Mouse (Mus musculus): ENCODE results near the gene Dek. TPM values are rescaled to one million over a fixed set of nuclear protein-coding genes. Genes with fewer than 3 reads are reported as not detected.

Gene Dek
- total RNA-seq, 2 experiments from 2014 or later, result 27.1 to 36.0 TPM

DNA sequence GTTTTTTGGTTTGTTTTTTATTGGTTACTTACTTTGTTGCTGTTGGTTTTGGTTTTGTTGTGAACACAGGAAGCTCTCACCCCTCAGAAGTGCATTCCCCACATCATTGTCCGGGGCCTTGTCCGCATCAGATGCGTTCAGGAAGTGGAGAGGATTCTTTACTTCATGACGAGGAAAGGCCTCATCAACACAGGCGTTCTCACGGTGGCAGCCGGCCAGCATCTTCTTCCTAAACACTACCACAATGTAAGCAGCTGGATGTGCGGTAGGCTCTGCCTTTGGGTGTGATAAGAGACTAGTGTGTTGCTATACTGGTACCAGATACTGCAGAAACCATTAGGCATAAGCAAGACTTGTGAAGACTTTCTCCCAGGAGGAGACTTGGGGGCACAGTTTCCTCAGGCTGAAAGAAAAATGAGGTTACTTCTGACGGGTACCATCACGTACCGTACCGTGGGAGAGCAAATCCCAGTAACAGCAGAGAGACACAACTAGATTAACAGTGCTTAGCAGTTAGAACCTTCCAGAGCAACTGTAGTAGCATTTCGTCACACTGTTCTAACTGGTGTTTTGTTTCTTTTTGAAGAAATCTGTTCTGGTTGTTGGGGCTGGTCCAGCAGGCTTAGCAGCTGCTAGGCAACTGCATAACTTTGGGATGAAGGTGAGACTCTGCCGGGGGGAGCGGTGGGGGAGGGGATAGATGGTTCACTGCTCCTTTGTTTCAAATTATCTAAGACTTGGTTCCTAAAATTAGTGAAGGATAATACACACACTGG, 41.8 kb downstream of the Dek start:
- DNase-seq, result no peak
- intact Hi-C loops (cut with DNase I), result no loop called here

DNA sequence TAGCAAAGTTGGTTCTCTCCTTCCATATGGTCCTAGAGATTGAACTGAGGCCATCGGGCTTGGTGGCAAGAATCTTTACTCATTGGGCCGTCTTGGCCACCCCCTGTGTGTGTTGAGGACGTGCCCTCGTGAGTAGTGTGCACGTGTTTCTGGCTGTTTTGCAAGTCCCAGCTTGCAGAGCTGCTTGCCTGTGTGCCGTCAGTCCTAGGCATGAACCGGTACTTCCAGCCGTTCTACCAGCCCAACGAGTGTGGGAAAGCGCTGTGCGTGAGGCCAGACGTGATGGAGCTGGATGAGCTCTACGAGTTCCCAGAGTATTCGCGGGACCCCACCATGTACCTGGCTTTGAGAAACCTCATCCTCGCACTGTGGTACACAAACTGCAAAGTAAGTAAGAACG, 43.2 kb downstream of the Dek start:
- no peak for DNase-seq
- intact Hi-C loops (cut with DNase I), result no loop called here

DNA sequence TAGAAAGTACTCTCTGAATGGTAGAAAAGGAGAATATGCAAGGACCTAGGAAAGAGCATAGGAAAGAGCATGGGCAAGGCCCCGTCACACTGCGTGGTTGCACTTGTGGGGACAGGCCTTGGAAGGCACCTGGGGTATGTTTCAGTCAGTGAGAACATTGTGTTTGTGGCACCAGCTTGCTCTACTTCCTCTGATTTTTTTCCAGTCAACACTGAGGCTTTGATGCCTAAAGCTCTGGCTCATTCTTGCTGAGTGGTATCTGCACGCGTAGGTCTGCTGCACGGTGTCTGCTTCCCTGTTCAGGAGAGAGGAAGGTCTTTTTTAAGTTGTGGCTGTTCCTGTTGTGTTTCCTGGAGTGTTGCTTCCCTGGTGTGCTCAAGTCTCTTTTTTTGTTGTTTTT, 49.2 kb downstream of the Dek start:
- intact Hi-C loops (cut with DNase I), result no loop called here
- DNase-seq, result no peak

GRCm38 (mm10) chr13:47056126-47056525, 49.9 kb downstream of the Dek start:
- no peak for DNase-seq
- intact Hi-C loops (cut with DNase I), result no loop called here

GRCm38 (mm10) chr13:47053971-47054370, 52.0 kb downstream of the Dek start:
- intact Hi-C loops (cut with DNase I), result no loop called here
- no peak for DNase-seq

GRCm38 (mm10) chr13:47050009-47050408, 56.0 kb downstream of the Dek start:
- intact Hi-C loops (cut with DNase I), result no loop called here

GRCm38 (mm10) chr13:47047996-47048395, 58.0 kb downstream of the Dek start:
- intact Hi-C loops (cut with DNase I), result no loop called here
- DNase-seq, result peak in 1 of 2 experiments; percentile 9

More at GRCm38 (mm10) chr13:47050009-47050408, 56.0 kb downstream of the Dek start:
- no peak for DNase-seq

DNA sequence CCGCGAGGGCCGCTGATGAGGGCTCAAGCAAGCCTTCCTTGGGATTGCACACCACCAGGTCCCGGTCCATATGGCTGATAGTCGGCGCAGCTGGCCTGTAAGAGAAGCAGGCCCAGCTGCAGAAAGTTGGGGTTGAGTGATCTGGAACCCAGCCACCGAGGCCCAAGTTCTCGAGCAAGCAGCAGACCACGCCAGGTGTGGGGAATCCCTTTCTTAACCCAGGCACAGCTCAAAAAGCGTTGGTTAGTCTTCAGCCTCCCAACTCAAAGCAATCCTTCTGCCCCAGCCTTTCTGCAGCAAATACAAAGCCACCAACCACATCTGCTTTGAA, 61.4 kb downstream of the Dek start, which contains the start of gene Tpmt:
Gene Tpmt (minus strand): TSS at position 121 of the 331 bp plus-strand sequence.
- DNase-seq, result no peak
- intact Hi-C loops (cut with DNase I), result no loop called here

- no peak for DNase-seq
- intact Hi-C loops (cut with DNase I), result no loop called here
Measured at GRCm38 (mm10) chr13:47043833-47044616, 62.0 kb downstream of the Dek start.

DNA sequence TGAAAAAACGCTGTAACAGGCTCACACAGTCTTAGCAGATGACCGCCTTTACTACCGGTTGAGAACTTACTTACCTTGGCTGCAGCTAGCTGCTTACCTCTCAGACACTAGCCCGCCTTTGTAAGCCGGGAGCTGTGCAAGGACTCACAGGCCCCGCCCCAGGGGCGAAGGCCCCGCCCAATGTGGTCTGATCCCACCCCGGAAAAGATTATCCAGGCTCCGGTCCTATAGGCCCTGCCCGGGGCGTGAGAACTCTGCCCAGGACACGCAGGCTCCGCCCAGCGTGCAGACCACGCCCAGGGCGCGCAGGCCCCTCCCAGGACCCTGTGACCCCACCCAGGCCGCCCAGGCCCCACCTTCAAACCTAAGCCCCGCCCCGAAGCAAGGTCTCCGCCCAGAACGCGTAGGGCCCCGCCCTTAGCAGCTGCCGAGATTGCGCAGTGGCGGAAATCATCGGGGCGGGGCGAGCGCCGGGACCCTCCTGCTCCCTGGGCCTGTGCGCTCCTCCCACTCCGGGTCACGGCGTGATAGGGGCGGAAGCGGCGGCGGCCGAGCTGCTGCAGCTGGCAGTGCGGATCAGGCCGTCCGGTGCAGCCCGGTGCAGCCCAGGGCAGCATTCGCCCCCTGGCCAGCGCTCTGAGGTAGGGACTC, 62.8 kb downstream of the Dek start, which contains the start of gene Kdm1b:
Gene Kdm1b (plus strand): TSS at position 470 of the 651 bp plus-strand sequence.
- peak; percentile 97 to 99 for DNase-seq
- intact Hi-C loops (cut with DNase I), result no loop called here

DNA sequence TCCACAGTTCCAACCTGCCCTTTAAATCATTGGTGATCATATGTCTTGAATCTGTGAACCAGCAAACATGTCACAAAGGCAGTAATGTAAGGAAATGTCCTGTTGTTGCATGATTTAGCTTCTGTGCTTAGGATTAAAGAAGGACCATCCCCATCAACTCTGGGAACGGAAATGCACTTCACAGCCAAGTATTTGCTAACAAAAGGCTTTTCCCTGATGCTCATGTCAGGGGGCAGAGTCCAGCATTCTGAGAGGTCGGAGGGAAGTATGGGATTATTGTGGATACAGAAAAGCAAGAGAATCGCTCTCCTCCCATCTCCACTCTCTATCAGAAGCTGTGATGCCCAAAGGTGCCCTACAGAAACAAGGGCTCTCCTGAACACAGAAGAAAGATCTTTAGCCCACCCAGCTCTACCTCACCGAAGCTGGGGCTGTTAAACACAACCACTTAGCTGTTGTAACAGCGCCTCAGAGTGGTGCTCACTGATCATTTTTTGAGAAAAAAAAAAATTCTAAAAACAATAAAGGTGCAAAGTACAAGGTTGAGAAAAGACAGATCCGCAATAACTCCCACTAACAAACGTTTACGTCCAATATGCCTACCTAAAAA, 63.9 kb downstream of the Dek start:
- no peak for DNase-seq
- intact Hi-C loops (cut with DNase I), result no loop called here

DNA sequence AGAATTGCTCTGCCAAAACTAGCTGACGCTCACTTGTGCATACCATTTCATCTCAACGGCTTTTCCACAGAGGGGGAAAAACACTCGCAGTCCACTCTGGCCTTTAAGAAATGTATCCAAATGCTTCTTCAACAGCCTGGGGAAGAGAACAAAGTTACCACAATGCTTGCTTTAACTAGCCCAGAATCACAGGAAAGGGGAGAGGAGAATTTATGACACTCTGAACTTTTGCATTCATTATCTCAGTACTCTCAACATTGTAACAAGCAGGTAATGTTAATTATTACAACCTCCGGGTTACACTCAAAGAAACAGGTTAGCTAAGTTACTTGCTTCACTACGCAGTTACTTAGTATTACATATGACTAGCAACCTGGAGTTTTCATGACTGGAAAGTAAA, 65.9 kb downstream of the Dek start:
- intact Hi-C loops (cut with DNase I), result no loop called here

DNA sequence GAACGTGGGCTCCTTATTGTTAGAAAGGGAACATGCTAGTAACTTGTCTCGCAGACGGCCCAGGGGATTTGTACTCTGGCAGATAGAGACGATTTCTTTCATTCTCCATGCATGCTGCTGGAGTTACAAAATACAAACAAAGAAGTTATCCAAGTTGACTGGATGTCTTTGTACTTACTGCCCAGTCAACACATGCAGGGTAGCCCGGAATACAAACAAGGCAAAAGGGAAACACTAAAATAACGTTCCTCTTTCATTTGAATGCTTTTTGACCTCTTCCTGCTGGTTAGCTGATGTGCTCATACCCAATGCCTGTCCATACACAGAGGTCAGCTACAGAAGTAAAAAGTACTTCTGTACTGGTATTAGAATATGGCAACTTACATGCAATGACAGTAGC, 68.1 kb downstream of the Dek start:
- intact Hi-C loops (cut with DNase I), result no loop called here
- no peak for DNase-seq

More for the DNA sequence above, 65.9 kb downstream of the Dek start:
- DNase-seq, result no peak

Other genes with a start within 250 kb of the Dek start
- gene Kif13a, start 176.3 kb downstream of the Dek start, total RNA-seq (2021), result 10 to 100 TPM; 73.1 to 81.3 TPM
- 1 to 10 TPM; 3.5 to 4.2 TPM for gene Nhlrc1, start 91.4 kb downstream of the Dek start, total RNA-seq (2021)
- gene Kdm1b, start 62.7 kb downstream of the Dek start, total RNA-seq (2021), result 1 to 10 TPM; 5.8 to 7.0 TPM
- 1 to 10 TPM; 2.7 to 4.6 TPM for gene Tpmt, start 61.5 kb downstream of the Dek start, total RNA-seq (2021)
- gene Rnf144b, start 16.5 kb upstream of the Dek start, total RNA-seq (2021), result 10 to 100 TPM; 19.8 to 20.3 TPM

All from gastrocnemius, postnatal 36 days (tissue).